Mouse (Mus musculus) midbrain, embryonic 15.5 days (tissue): ENCODE data around the gene Tfpi. TPM values are rescaled to one million over a fixed set of nuclear protein-coding genes. Genes with fewer than 3 reads are reported as not detected.
A peak's percentile ranks its signal among the peaks of the same experiment; 100 is the strongest.
"Not testable (repeated sequence)": the region's sequence is repeated elsewhere in the genome, so short reads cannot be mapped to it uniquely, and the experiment has no call there.

Experiments used
- ATAC-seq: fragments of 200-750 bp; cut with Nextera tagmentation; replicated peaks from 2 replicates; pipeline ENCODE4 v1.8.0; 2017; ENCODE audit warnings: moderate TSS enrichment
- H3K27ac ChIP-seq: fragments of 300-500 bp; sonication (generic); 2 replicates; pipeline ENCODE4 v1.5.1; 2015; ENCODE audit warnings: mild to moderate bottlenecking, inconsistent platforms
- H3K27me3 ChIP-seq: fragments of 300-500 bp; sonication (generic); replicated peaks from 2 replicates; pipeline ENCODE4 v1.6.1; 2015; ENCODE audit warnings: inconsistent platforms
- H3K36me3 ChIP-seq: fragments of 300-500 bp; sonication (generic); replicated peaks from 2 replicates; pipeline ENCODE4 v1.6.1; 2015; ENCODE audit warnings: inconsistent platforms
- H3K4me1 ChIP-seq: fragments of 300-500 bp; sonication (generic); 2 replicates; pipeline ENCODE4 v1.6.1; 2015; ENCODE audit warnings: inconsistent platforms
- H3K4me2 ChIP-seq: fragments of 300-500 bp; sonication (generic); 2 replicates; pipeline ENCODE4 v1.6.1; 2015; ENCODE audit warnings: inconsistent platforms, mild to moderate bottlenecking, moderate library complexity
- H3K4me3 ChIP-seq: fragments of 300-500 bp; sonication (generic); 2 replicates; pipeline ENCODE4 v1.5.1; 2015; ENCODE audit warnings: mild to moderate bottlenecking, inconsistent platforms
- H3K9ac ChIP-seq: fragments of 300-500 bp; sonication (generic); 2 replicates; pipeline ENCODE4 v1.6.1; 2015; ENCODE audit warnings: mild to moderate bottlenecking, inconsistent platforms
- H3K9me3 ChIP-seq: fragments of 300-500 bp; sonication (generic); 2 replicates; pipeline ENCODE4 v1.6.1; 2016; ENCODE audit warnings: inconsistent platforms
- WGBS: fragments of 180-500 bp; shearing (Covaris S2); methylation state at CpG from one replicate; pipeline ENCODE4 v1.1.7; 2015; ENCODE audit warnings: mixed read lengths; 5-methylcytosine and 5-hydroxymethylcytosine counted together
- polyA plus RNA-seq: library from polyadenylated mRNA; unstranded; fragments of >200 nt; fragmentation: Nextera tagmentation; extraction: Ambion mirVana; gene quantifications from 2 replicates; pipeline ENCODE4 v1.2.1, GENCODE M21; 2015

Gene Tfpi
- polyA plus RNA-seq, result 17.3 and 19.0 TPM in 2 replicates

DNA sequence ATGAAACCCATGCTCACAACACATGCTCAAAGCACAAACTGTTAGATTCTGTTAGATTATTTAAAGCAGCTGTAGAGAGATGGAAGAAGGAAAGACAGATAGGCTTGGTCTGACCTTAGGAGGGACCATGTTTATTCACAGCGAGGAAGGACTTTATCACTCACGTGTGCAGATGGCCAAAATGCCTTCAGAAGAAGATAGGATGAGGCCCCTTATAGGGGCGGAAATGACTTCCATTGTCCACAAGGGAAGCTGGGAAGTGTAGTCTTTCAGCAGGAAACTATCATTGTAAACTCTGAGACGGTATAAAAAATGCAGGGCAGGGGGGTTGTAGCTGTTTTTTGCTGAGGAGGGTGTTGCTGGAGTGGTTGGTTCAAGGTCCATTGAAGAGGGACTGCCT, at the start of gene Tfpi:
TSS of gene Tfpi (minus strand) at position 199 of the 400 bp plus-strand sequence.
- Histone ChIP-seq H3K36me3 (no peaks in the 10 kb centered on the region), H3K27ac (no peak within 1 kb of the TSS), H3K4me2 (peak within 1 kb of the TSS; percentile 2), H3K27me3 (no peaks in the 10 kb centered on the region), H3K4me1 (no peaks in the 10 kb centered on the region), H3K9me3 (no peaks in the 10 kb centered on the region), H3K9ac (no peak within 1 kb of the TSS), H3K4me3 (no peak within 1 kb of the TSS)
- 71% methylated on average over 4 of the region's 4 CpGs for WGBS
- no peak for ATAC-seq

DNA sequence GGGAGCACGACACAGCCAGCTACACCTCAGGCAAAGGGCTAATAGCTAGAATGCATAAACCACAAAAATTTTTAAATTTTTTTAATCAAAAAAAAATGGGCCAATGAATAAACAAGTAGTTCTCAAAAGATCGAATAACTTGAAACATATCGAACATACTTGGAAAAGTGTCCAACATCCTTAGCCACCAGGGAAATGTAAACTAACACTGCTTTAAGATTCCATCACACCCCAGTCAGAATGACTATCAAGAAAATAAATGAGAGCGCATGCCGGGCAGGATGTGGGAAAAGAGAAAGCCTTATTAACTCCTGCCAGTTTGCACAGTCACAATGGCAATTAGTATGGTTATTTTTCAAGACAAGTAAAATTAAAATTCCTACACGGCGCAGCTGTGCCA, 49.6 kb upstream of the Tfpi start:
- H3K4me3 ChIP-seq, result no peak overlapping the region
- no peak for ATAC-seq
- H3K4me1 ChIP-seq, result no peaks in the 10 kb centered on the region
- H3K4me2 ChIP-seq, result no peak overlapping the region
- no peaks in the 10 kb centered on the region for H3K36me3 ChIP-seq
- H3K9ac ChIP-seq, result no peak overlapping the region
- H3K27ac ChIP-seq, result no peak overlapping the region
- H3K27me3 ChIP-seq, result no peaks in the 10 kb centered on the region
- no peaks in the 10 kb centered on the region for H3K9me3 ChIP-seq
- 87% methylated on average over 7 of the region's 7 CpGs for WGBS

DNA sequence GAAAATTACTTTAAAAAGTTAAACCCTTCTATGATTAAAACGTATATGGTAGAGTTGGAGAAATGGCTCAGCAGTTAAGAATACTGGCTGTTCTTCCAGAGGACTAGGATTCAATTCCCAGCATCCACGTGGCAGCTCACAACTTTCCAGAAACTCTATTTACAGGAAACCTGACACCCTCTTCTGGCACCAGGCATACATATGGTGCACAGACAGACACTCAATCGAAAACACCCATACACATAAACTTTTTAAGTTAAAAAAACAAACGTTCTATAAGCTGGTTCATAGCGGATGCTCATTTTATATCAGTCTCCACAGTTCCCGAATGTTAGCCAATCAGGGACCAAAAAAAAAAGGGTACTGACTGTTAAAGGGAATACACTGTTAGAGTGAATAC, 49.2 kb upstream of the Tfpi start:
- Histone ChIP-seq H3K9ac (no peak overlapping the region), H3K4me3 (no peak overlapping the region)
- ATAC-seq, result no peak

DNA sequence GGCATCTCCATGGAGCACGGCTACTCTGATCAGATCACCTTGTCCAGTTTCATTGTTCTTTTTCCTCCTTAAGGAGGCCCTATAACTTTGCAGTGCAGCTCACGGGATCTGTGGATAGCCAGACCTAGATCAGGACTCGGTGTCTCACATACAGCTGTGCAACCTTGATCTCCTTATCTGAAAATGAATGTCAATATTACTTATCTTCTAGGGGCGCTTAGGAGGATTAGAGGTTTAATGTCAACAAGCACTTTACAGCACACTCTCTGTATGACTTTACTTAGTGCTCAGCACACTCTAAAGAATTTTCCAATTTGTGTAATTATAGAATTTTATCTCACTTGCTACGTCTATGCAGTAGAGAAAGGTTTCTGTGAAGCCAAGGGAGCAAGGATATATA, 48.5 kb upstream of the Tfpi start:
- no peak for ATAC-seq
- H3K27ac ChIP-seq, result no peak overlapping the region
- 87% methylated on average over 5 of the region's 5 CpGs for WGBS
- no peak overlapping the region for H3K4me2 ChIP-seq
- H3K36me3 ChIP-seq, result no peaks in the 10 kb centered on the region
- H3K27me3 ChIP-seq, result no peaks in the 10 kb centered on the region
- H3K4me1 ChIP-seq, result no peaks in the 10 kb centered on the region
- H3K4me3 ChIP-seq, result no peak overlapping the region
- H3K9ac ChIP-seq, result no peak overlapping the region
- no peaks in the 10 kb centered on the region for H3K9me3 ChIP-seq

More for the DNA sequence above, 49.2 kb upstream of the Tfpi start:
- Histone ChIP-seq H3K27ac (no peak overlapping the region), H3K36me3 (no peaks in the 10 kb centered on the region), H3K27me3 (no peaks in the 10 kb centered on the region), H3K4me1 (no peaks in the 10 kb centered on the region), H3K4me2 (no peak overlapping the region), H3K9me3 (no peaks in the 10 kb centered on the region)
- 81% methylated on average over 6 of the region's 6 CpGs for WGBS

DNA sequence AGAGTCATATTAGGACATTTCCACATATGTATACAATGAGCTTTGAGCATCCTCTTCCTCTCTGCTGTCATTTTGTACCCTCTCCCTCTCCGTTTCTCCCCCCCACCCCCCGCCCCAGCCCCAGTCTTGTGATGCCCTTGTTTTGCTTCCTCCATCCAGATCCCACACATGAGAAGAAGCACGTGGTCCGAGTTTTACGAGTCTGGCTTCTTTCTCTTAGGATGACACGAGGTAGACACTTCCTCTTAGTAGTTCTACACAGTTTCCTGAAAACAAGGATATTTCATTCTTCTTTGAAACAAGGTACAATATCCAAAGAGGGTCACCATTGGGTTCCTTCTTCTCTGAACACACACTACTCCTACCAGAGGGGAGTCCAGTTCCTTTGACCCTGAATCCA, 47.4 kb upstream of the Tfpi start:
- 82% methylated on average over 6 of the region's 6 CpGs for WGBS
- Histone ChIP-seq H3K9me3 (no peaks in the 10 kb centered on the region), H3K4me2 (no peak overlapping the region), H3K9ac (no peak overlapping the region), H3K27me3 (no peaks in the 10 kb centered on the region), H3K4me1 (no peaks in the 10 kb centered on the region), H3K4me3 (no peak overlapping the region), H3K27ac (no peak overlapping the region), H3K36me3 (no peaks in the 10 kb centered on the region)
- ATAC-seq, result no peak

DNA sequence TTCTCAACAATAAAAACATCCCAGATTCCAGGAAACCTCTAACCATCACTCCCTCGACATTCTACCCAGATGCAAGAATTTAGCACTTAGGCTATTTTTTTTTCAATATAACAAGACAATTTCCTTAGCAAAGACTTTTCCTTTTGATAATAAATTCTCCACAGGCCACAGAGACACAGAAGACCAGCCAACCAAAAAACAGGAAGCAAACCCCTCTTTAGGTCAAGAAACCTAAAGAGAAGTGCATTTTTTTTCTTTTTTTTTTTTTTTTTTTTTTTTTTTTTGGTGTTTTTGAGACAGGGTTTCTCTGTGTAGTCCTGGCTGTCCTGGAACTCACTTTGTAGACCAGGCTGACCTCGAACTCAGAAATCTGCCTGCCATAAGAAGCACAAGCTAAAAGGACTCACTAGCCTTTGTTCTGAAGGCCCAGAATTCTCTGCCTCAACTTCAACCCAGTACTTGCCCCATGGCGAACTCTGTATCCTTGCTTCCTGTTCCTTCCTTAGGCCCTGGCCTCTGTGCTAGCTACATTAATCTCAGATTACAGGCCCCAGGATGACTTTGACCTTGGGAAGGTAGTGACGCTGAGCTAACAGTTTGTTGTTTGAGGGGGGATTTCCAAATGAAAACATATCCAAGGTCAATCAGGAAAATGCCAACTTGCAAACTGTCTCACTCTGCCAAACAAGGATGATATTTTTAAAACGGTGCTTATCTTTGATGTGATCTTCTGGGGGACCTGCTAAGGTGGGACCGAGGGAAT, 46.7 kb upstream of the Tfpi start:
- H3K4me3 ChIP-seq, result no peak overlapping the region
- no peaks in the 10 kb centered on the region for H3K36me3 ChIP-seq
- no peaks in the 10 kb centered on the region for H3K9me3 ChIP-seq
- H3K27ac ChIP-seq, result no peak overlapping the region
- H3K27me3 ChIP-seq, result no peaks in the 10 kb centered on the region
- WGBS, result 83% methylated on average over 6 of the region's 6 CpGs
- H3K9ac ChIP-seq, result no peak overlapping the region
- no peak for ATAC-seq
- H3K4me1 ChIP-seq, result no peaks in the 10 kb centered on the region
- H3K4me2 ChIP-seq, result no peak overlapping the region

DNA sequence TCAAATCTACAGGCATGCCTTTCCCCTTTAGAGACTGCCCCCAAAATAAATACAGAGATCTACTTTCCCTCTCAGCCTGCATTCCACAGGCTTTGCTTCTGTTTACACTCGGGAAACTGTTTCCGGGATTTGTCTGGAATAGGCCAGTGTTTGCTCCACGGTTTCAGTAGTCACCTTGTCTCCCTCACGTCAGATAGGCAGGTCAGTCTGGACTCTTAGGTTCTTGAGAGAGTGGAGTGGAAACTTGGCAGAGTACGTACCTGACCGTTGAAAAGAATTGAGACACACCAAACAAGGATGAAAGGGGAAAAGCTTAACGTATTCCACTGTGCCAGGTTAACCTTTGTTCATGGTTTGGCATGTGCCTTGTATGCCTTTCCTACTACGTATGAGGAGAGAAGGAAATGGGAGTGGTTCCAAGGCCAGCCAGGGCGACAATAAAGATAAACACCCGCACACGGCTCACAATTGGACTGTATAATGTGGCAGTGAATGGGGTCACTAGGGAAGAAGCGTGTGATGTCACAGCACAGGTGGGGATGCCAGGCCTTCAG, 43.0 kb upstream of the Tfpi start:
- 73% methylated on average over 12 of the region's 12 CpGs for WGBS
- Histone ChIP-seq H3K4me2 (no peak overlapping the region), H3K36me3 (no peaks in the 10 kb centered on the region), H3K9me3 (no peaks in the 10 kb centered on the region), H3K4me1 (no peaks in the 10 kb centered on the region), H3K9ac (no peak overlapping the region), H3K27ac (no peak overlapping the region), H3K4me3 (no peak overlapping the region), H3K27me3 (no peaks in the 10 kb centered on the region)
- no peak for ATAC-seq

DNA sequence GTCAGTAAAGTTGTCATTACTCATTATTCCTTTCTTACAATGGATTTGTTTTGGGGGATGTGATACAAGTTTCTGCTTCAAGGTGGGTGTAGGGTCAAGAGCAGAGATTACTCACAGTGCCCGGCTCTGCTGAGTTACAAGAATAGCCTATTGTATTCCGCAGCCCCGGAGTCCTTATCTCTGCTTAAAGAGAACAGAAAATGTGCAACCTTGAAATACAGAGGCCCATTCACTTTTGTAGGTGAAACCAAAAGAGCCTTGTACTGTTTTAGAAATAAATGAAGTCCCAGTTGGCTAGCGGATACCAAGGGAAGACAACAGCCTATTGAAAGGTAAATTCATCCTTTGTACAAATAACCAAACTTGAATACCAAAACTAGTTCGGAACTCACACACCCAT, 42.2 kb upstream of the Tfpi start:
- no peaks in the 10 kb centered on the region for H3K27me3 ChIP-seq
- WGBS, result 57% methylated on average over 5 of the region's 5 CpGs
- no peak overlapping the region for H3K4me3 ChIP-seq
- no peak overlapping the region for H3K27ac ChIP-seq
- H3K9ac ChIP-seq, result no peak overlapping the region
- H3K4me1 ChIP-seq, result no peaks in the 10 kb centered on the region
- no peak overlapping the region for H3K4me2 ChIP-seq
- H3K9me3 ChIP-seq, result no peaks in the 10 kb centered on the region
- no peaks in the 10 kb centered on the region for H3K36me3 ChIP-seq
- no peak for ATAC-seq

DNA sequence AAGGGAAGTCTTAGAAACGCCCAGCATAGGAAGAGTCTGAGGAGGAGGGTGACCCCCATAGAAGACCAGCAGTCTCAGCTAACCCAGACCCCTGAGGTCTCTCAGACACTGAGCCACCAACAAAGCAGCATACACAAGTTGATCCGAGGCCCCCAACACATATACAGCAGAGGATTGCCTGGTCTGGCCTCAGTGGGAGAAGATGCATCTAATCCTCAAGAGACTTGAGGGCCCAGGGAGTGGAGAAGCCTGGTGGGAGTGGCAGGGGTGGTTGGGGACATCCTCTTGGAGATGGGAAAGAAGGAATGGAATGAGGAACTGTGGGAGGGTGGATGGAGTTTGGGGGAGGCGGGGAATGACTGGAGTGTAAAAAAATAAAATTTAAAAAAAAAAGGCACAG, 36.7 kb upstream of the Tfpi start:
- Histone ChIP-seq H3K9me3 (no peaks in the 10 kb centered on the region), H3K9ac (no peak overlapping the region), H3K4me1 (no peaks in the 10 kb centered on the region), H3K36me3 (no peaks in the 10 kb centered on the region; the same call in 1 of the 2 replicates), H3K4me2 (no peak overlapping the region), H3K27me3 (no peaks in the 10 kb centered on the region), H3K4me3 (no peak overlapping the region), H3K27ac (no peak overlapping the region)
- ATAC-seq, result no peak
- 83% methylated on average over 3 of the region's 3 CpGs for WGBS

DNA sequence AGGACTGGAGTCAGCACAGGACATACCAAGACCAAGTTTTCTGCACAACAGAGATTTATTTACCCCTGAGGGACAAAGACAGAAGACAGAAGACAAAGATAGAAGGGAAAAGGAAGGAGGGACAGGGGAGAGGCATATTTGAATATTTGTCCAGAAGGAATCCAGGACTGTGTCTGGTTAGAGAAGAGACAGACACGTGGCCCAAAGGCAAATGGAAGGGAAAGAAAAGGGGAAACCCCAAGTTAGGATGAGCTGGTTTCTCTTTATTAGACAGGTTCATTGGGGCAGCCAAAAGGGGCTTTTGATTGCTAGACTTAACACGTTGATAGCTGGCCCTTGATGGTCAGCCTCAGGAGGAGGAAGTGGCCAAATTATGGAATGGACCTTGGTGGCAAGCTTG, 34.9 kb upstream of the Tfpi start:
- Histone ChIP-seq H3K9ac (no peak overlapping the region), H3K9me3 (no peaks in the 10 kb centered on the region), H3K4me3 (no peak overlapping the region), H3K4me1 (no peaks in the 10 kb centered on the region), H3K4me2 (no peak overlapping the region), H3K36me3 (no peaks in the 10 kb centered on the region; the same call in 1 of the 2 replicates), H3K27me3 (no peaks in the 10 kb centered on the region), H3K27ac (no peak overlapping the region)
- ATAC-seq, result no peak
- 77% methylated on average over 2 of the region's 2 CpGs for WGBS

DNA sequence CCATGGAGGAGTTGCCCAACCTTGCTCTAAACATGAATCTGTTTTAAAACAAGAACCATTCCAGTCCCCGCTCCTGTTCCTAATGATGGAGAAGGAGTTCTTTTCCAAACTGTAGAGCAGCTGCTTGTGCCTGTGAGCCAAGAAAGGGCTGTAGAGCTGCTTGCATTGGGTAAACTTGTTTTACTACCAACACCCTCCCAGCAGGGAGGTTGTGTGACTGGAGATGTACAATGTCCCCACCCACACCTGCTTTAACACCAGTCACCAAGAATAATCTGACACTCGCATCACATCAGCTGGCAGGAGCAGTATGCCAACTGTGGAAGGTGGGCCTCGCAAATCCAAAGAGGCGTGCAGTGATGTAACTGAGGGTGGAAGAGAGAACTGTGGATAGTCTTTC, 34.5 kb upstream of the Tfpi start:
- Histone ChIP-seq H3K27me3 (no peaks in the 10 kb centered on the region), H3K9me3 (no peaks in the 10 kb centered on the region), H3K4me2 (no peak overlapping the region), H3K4me1 (no peaks in the 10 kb centered on the region), H3K4me3 (no peak overlapping the region), H3K9ac (no peak overlapping the region), H3K27ac (no peak overlapping the region), H3K36me3 (no peaks in the 10 kb centered on the region; the same call in 1 of the 2 replicates)
- 92% methylated on average over 4 of the region's 4 CpGs for WGBS
- ATAC-seq, result no peak

DNA sequence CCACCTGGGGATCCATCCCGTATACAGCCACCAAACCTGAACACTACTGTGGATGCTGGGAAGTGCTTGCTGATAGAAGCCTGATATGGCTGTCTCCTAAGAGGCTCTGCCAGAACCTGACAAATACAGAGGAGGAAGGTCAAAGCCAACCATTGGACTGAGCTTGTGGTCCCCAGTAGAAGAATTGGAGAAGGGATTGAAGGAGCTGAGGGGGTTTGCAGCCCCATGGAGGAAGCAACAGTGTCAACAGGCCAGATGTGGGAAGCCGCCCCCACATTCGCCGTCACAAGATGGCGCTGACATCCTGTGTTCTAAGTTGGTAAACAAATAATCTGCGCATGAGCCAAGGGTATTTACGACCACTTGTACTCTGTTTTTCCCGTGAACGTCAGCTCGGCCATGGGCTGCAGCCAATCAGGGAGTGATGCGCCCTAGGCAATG, 28.4 kb upstream of the Tfpi start:
- H3K4me2 ChIP-seq, result peak overlapping the region; percentile 36
- H3K27me3 ChIP-seq, H3K27ac ChIP-seq, H3K9me3 ChIP-seq, H3K36me3 ChIP-seq, H3K9ac ChIP-seq, H3K4me1 ChIP-seq: not testable (repeated sequence)
- 37% methylated on average over 5 of the region's 11 CpGs for WGBS
- peak; percentile 75 for ATAC-seq
- peak overlapping the region; percentile 21; the same call in 1 of the 2 replicates for H3K4me3 ChIP-seq

DNA sequence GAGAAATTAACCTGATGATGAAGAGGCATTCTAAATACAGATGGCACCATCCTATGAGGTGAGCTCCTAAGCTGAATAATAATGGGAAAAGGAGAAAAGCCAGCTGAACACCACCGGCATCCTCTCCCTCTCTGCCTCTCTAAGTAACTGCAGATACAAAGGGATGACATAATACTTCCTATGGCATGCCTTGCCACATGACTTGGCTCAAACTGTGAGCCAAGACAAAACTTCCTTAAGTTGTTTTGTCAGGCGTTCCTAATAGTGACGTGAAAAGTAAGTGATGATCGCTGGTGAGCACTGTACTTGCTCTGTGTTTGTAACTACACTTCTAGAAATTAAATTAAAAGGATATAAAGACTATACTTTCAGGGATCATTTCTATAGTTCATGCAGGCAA, 27.7 kb upstream of the Tfpi start:
- 65% methylated on average over 4 of the region's 4 CpGs for WGBS
- H3K4me3 ChIP-seq, result no peak overlapping the region
- no peaks in the 10 kb centered on the region for H3K9me3 ChIP-seq
- H3K4me2 ChIP-seq, result no peak overlapping the region
- no peaks in the 10 kb centered on the region for H3K27me3 ChIP-seq
- ATAC-seq, result 0 out of 2 replicates have a peak, but pooled peaks have one; percentile 45
- no peak overlapping the region for H3K27ac ChIP-seq
- no peaks in the 10 kb centered on the region for H3K36me3 ChIP-seq
- H3K9ac ChIP-seq, result no peak overlapping the region
- no peaks in the 10 kb centered on the region for H3K4me1 ChIP-seq
